Mouse (Mus musculus): ENCODE measurements around the gene Hsd17b7. TPM values are rescaled to one million over a fixed set of nuclear protein-coding genes. Genes with fewer than 3 reads are reported as not detected.

Gene Hsd17b7
- polyA plus RNA-seq, 1 experiment = 9.6 TPM

DNA sequence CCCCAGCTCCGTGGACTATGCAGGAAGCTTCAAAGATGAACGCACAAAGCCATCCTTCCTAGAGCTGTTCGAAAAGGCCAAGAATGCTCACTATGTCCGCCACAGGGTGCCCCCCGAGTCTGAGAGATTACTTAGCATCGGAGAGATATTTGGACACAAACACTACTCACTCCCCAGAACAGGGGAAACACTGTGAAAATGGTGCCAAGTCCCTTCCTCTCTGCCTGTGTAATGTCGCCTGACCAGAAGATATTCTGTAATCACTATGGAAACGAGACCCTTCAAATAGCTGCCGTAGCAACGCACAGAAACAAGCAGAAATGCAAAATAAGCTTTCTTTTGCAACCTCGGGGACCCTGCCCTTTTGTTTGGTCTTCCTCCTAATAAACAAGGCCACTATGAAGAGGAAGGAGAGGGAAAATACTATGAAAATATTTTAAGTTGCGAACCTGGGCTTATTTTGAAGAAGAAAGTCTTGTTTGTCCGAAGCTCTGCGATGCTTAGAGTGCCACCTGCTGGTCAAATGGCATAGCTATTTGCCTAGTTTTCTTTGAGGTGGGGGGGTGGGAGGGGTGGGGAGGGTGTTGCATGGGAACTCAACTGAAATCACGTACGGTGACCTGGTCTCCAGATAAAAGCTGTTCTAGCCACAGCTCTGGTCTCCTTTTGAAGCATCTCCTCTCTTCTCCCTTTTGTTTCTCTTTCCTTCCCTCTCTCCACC is 34.9 kb downstream of the Hsd17b7 start:
- H3K4me3 ChIP-seq (ENCODE audit: insufficient read depth, poor library complexity, severe bottlenecking) = no peak overlapping the region
- H3K79me2 ChIP-seq (ENCODE audit: control insufficient read depth, insufficient read depth) = no peaks in the 10 kb centered on the region
- H3ac ChIP-seq (ENCODE audit: control insufficient read depth, insufficient read length, low read depth) = no peak overlapping the region
- no peaks in the 10 kb centered on the region for H3K36me3 ChIP-seq (ENCODE audit: control insufficient read depth, insufficient read depth)
- no peaks in the 10 kb centered on the region for H3K79me3 ChIP-seq (ENCODE audit: low read depth)
- no peaks in the 10 kb centered on the region for H3K27me3 ChIP-seq (ENCODE audit: control insufficient read depth, insufficient read depth, insufficient read length)
- TF ChIP-seq CEBPB (IDR thresholded peaks at IDR 0.05; ENCODE audit: low read depth) (no peak), MYOG (IDR thresholded peaks at IDR 0.05; ENCODE audit: control insufficient read depth, extremely low read depth, insufficient read length) (no peak), MYOD1 (IDR thresholded peaks at IDR 0.05; ENCODE audit: control insufficient read depth, insufficient read length, low read depth) (no peak), FOSL1 (IDR thresholded peaks at IDR 0.05; ENCODE audit: insufficient read depth, low read length, poor library complexity, severe bottlenecking) (no peak), CTCF (IDR thresholded peaks at IDR 0.05; ENCODE audit: control insufficient read depth, insufficient read depth, insufficient read length) (no peak), USF1 (IDR thresholded peaks at IDR 0.05; ENCODE audit: low read depth) (no peak)

GRCm38 (mm10) chr1:169932122-169932746 is 36.8 kb downstream of the Hsd17b7 start:
- Histone ChIP-seq H3ac (ENCODE audit: control insufficient read depth, insufficient read length, low read depth) (no peak overlapping the region), H3K79me3 (ENCODE audit: low read depth) (no peaks in the 10 kb centered on the region), H3K4me3 (ENCODE audit: insufficient read depth, poor library complexity, severe bottlenecking) (no peak overlapping the region), H3K36me3 (ENCODE audit: control insufficient read depth, insufficient read depth) (no peaks in the 10 kb centered on the region), H3K79me2 (ENCODE audit: control insufficient read depth, insufficient read depth) (no peaks in the 10 kb centered on the region), H3K27me3 (ENCODE audit: control insufficient read depth, insufficient read depth, insufficient read length) (no peaks in the 10 kb centered on the region)
- TF ChIP-seq CEBPB (IDR thresholded peaks at IDR 0.05; ENCODE audit: low read depth) (no peak), FOSL1 (IDR thresholded peaks at IDR 0.05; ENCODE audit: insufficient read depth, low read length, poor library complexity, severe bottlenecking) (no peak), MYOG (IDR thresholded peaks at IDR 0.05; ENCODE audit: control insufficient read depth, extremely low read depth, insufficient read length) (no peak), MAX (IDR thresholded peaks at IDR 0.05) (no peak), USF1 (IDR thresholded peaks at IDR 0.05; ENCODE audit: low read depth) (no peak), CTCF (IDR thresholded peaks at IDR 0.05; ENCODE audit: control insufficient read depth, insufficient read depth, insufficient read length) (no peak), MYOD1 (IDR thresholded peaks at IDR 0.05; ENCODE audit: control insufficient read depth, insufficient read length, low read depth) (no peak)

GRCm38 (mm10) chr1:169931698-169932097 is 37.3 kb downstream of the Hsd17b7 start:
- Histone ChIP-seq H3K27me3 (ENCODE audit: control insufficient read depth, insufficient read depth, insufficient read length) (no peaks in the 10 kb centered on the region), H3ac (ENCODE audit: control insufficient read depth, insufficient read length, low read depth) (no peak overlapping the region), H3K79me2 (ENCODE audit: control insufficient read depth, insufficient read depth) (no peaks in the 10 kb centered on the region), H3K36me3 (ENCODE audit: control insufficient read depth, insufficient read depth) (no peaks in the 10 kb centered on the region), H3K79me3 (ENCODE audit: low read depth) (no peaks in the 10 kb centered on the region), H3K4me3 (ENCODE audit: insufficient read depth, poor library complexity, severe bottlenecking) (no peak overlapping the region)
- TF ChIP-seq CTCF (IDR thresholded peaks at IDR 0.05; ENCODE audit: control insufficient read depth, insufficient read depth, insufficient read length) (no peak), CEBPB (IDR thresholded peaks at IDR 0.05; ENCODE audit: low read depth) (no peak), USF1 (IDR thresholded peaks at IDR 0.05; ENCODE audit: low read depth) (no peak), FOSL1 (IDR thresholded peaks at IDR 0.05; ENCODE audit: insufficient read depth, low read length, poor library complexity, severe bottlenecking) (no peak), MYOD1 (IDR thresholded peaks at IDR 0.05; ENCODE audit: control insufficient read depth, insufficient read length, low read depth) (no peak)

GRCm38 (mm10) chr1:169928454-169928971 is 40.5 kb downstream of the Hsd17b7 start, which contains the start of gene Ccdc190:
Gene Ccdc190, plus strand, starts transcription at chr1:169928648.
- H3ac ChIP-seq (ENCODE audit: control insufficient read depth, insufficient read length, low read depth) = no peak within 1 kb of the TSS
- no peak within 1 kb of the TSS for H3K4me3 ChIP-seq (ENCODE audit: insufficient read depth, poor library complexity, severe bottlenecking)
- TF ChIP-seq MYOD1 (IDR thresholded peaks at IDR 0.05; ENCODE audit: control insufficient read depth, insufficient read length, low read depth) (no peak), CTCF (IDR thresholded peaks at IDR 0.05; ENCODE audit: control insufficient read depth, insufficient read depth, insufficient read length) (no peak), MYOG (IDR thresholded peaks at IDR 0.05; ENCODE audit: control insufficient read depth, extremely low read depth, insufficient read length) (no peak)
- no peaks in the 10 kb centered on the region for H3K27me3 ChIP-seq (ENCODE audit: control insufficient read depth, insufficient read depth, insufficient read length)
- no peaks in the 10 kb centered on the region for H3K36me3 ChIP-seq (ENCODE audit: control insufficient read depth, insufficient read depth)
- H3K79me2 ChIP-seq (ENCODE audit: control insufficient read depth, insufficient read depth) = no peaks in the 10 kb centered on the region
- no peaks in the 10 kb centered on the region for H3K79me3 ChIP-seq (ENCODE audit: low read depth)

GRCm38 (mm10) chr1:169927753-169928369 is 41.2 kb downstream of the Hsd17b7 start:
- Histone ChIP-seq H3K79me2 (ENCODE audit: control insufficient read depth, insufficient read depth) (no peaks in the 10 kb centered on the region), H3K79me3 (ENCODE audit: low read depth) (no peaks in the 10 kb centered on the region), H3ac (ENCODE audit: control insufficient read depth, insufficient read length, low read depth) (no peak overlapping the region), H3K4me3 (ENCODE audit: insufficient read depth, poor library complexity, severe bottlenecking) (no peak overlapping the region), H3K36me3 (ENCODE audit: control insufficient read depth, insufficient read depth) (no peaks in the 10 kb centered on the region), H3K27me3 (ENCODE audit: control insufficient read depth, insufficient read depth, insufficient read length) (no peaks in the 10 kb centered on the region)
- TF ChIP-seq CEBPB (IDR thresholded peaks at IDR 0.05; ENCODE audit: low read depth) (no peak), FOSL1 (IDR thresholded peaks at IDR 0.05; ENCODE audit: insufficient read depth, low read length, poor library complexity, severe bottlenecking) (no peak), MYOD1 (IDR thresholded peaks at IDR 0.05; ENCODE audit: control insufficient read depth, insufficient read length, low read depth) (no peak), MAX (IDR thresholded peaks at IDR 0.05) (no peak), USF1 (IDR thresholded peaks at IDR 0.05; ENCODE audit: low read depth) (no peak), CTCF (IDR thresholded peaks at IDR 0.05; ENCODE audit: control insufficient read depth, insufficient read depth, insufficient read length) (no peak), MYOG (IDR thresholded peaks at IDR 0.05; ENCODE audit: control insufficient read depth, extremely low read depth, insufficient read length) (no peak)

All from C2C12 (cell line).